Mouse (Mus musculus): ENCODE measurements at regions not wholly inside any gene's neighbourhood (a gene's known extent, or its start where the extent isn't known, plus 50 kb on each side); places are given as distances from the start of the nearest gene placed in this dataset.

DNA sequence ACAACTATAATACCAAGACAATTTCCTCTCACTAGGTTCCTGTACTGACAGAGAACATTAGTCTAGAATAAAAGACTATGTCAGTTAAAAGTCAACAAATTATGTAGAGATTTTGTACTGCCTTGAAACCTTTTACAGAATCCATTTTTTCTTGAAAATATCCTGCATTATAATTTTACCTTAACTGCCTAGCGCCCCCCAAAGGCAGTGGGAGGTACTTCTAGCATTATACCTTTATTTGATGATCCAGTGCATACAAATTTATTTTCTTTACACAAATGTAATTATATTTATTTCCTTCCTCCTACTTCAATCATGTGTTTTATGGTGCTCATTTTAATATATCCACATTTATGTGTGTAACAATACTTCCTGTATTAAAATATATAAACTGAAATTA lies 1189.5 kb downstream of the Kcnt2 start:
- Histone ChIP-seq H3K27me3 (replicated peaks; ENCODE audit: control insufficient read depth, insufficient read depth, low read length) (no peaks in the 10 kb centered on the region), H3K4me2 (ENCODE audit: low read length) (no peak overlapping the region), H3K9ac (replicated peaks; ENCODE audit: low read depth, low read length) (no peak overlapping the region), H3K36me3 (ENCODE audit: control insufficient read depth, insufficient read depth) (no peaks in the 10 kb centered on the region), H3K9me3 (ENCODE audit: control insufficient read depth, low read length) (no peaks in the 10 kb centered on the region), H3K27ac (ENCODE audit: low read length) (no peak overlapping the region), H3K4me3 (replicated peaks; ENCODE audit: low read length) (no peak overlapping the region), H3K4me1 (replicated peaks; ENCODE audit: control insufficient read depth, insufficient read depth, low read length) (no peaks in the 10 kb centered on the region)
- no peak for ATAC-seq
- WGBS: 3% methylated on average over 1 of the region's 1 CpGs

DNA sequence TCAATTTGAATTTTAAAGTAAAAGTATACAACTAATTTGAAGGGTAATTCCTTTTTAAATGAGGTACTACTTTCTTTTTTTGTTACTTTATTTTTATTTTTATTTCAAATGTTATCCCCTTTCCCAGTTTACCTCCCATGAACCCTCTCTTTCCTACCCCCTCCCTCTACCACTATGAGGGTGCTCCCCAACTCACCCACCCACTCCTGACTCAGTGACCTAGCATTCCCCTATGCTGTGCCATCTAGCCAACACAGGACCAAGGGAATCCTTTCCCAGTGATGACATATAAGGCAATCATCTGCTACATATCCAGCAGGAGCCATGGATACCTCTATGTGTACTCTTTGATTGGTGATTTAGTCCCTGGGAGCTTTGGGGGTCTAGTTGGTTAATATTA lies 1194.3 kb downstream of the Kcnt2 start:
- Histone ChIP-seq H3K4me3 (replicated peaks; ENCODE audit: low read length) (no peak overlapping the region), H3K4me2 (ENCODE audit: low read length) (no peak overlapping the region), H3K9ac (replicated peaks; ENCODE audit: low read depth, low read length) (no peak overlapping the region), H3K27ac (ENCODE audit: low read length) (no peak overlapping the region), H3K27me3 (replicated peaks; ENCODE audit: control insufficient read depth, insufficient read depth, low read length) (no peaks in the 10 kb centered on the region), H3K36me3 (ENCODE audit: control insufficient read depth, insufficient read depth) (no peaks in the 10 kb centered on the region), H3K9me3 (ENCODE audit: control insufficient read depth, low read length) (no peaks in the 10 kb centered on the region), H3K4me1 (replicated peaks; ENCODE audit: control insufficient read depth, insufficient read depth, low read length) (no peaks in the 10 kb centered on the region)
- ATAC-seq: no peak

DNA sequence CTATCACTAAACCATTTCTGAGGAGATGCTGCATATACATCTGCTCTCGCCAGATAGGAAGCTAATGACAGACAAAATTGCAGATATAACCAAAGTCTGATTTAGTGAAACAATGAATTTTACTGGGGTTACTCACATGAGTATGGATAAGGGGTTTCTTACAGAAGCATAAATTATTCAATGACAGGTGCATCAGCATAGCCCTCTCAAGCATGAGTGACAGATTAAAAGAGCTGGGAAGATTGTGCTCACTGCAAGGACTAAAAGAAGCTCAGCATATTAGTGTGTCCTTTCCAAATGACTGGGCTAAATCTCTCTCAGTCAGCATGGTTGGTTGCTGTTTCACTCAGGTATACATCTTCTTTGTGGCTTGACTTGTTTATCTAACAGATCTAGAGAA lies 1205.0 kb downstream of the Kcnt2 start:
- 78% methylated on average over 1 of the region's 1 CpGs for WGBS
- no peaks in the 10 kb centered on the region for H3K4me1 ChIP-seq (replicated peaks; ENCODE audit: control insufficient read depth, insufficient read depth, low read length)
- ATAC-seq: no peak
- no peak overlapping the region for H3K4me3 ChIP-seq (replicated peaks; ENCODE audit: low read length)
- H3K27ac ChIP-seq (ENCODE audit: low read length): no peak overlapping the region
- H3K4me2 ChIP-seq (ENCODE audit: low read length): no peak overlapping the region
- no peak overlapping the region for H3K9ac ChIP-seq (replicated peaks; ENCODE audit: low read depth, low read length)
- H3K36me3 ChIP-seq (ENCODE audit: control insufficient read depth, insufficient read depth): no peaks in the 10 kb centered on the region
- no peaks in the 10 kb centered on the region for H3K9me3 ChIP-seq (ENCODE audit: control insufficient read depth, low read length)
- H3K27me3 ChIP-seq (replicated peaks; ENCODE audit: control insufficient read depth, insufficient read depth, low read length): no peaks in the 10 kb centered on the region

DNA sequence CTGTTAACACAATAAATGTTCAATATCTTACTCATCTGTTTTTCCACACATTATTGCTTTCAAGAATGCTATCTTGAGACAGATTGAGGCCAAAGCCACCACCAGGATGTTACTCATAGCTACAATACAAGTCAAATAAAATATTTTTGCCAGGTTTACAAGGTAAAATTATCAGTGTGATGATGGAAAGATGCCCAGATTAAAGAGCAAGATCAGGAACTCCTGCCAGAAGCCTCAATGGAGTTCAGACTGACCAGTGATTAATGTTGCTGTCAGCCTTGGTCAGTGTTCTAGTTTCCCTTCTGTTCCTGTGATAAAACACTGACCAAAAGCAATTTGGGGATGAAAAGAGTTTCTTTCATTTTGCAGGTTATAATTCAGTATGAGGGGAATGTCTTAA lies 1218.6 kb downstream of the Kcnt2 start:
- H3K36me3 ChIP-seq (ENCODE audit: control insufficient read depth, insufficient read depth): no peaks in the 10 kb centered on the region
- no peak overlapping the region for H3K27ac ChIP-seq (ENCODE audit: low read length)
- no peaks in the 10 kb centered on the region for H3K9me3 ChIP-seq (ENCODE audit: control insufficient read depth, low read length)
- no peak overlapping the region for H3K4me3 ChIP-seq (replicated peaks; ENCODE audit: low read length)
- H3K9ac ChIP-seq (replicated peaks; ENCODE audit: low read depth, low read length): no peak overlapping the region
- no peaks in the 10 kb centered on the region for H3K4me1 ChIP-seq (replicated peaks; ENCODE audit: control insufficient read depth, insufficient read depth, low read length)
- H3K4me2 ChIP-seq (ENCODE audit: low read length): no peak overlapping the region
- no peak for ATAC-seq
- H3K27me3 ChIP-seq (replicated peaks; ENCODE audit: control insufficient read depth, insufficient read depth, low read length): no peaks in the 10 kb centered on the region

Data from forebrain, embryonic 16.5 days (tissue).